Mouse (Mus musculus): ENCODE measurements at regions not wholly inside any gene's neighbourhood (a gene's known extent, or its start where the extent isn't known, plus 50 kb on each side); places are given as distances from the start of the nearest gene placed in this dataset.
A peak's percentile ranks its signal among the peaks of the same experiment; 100 is the strongest.

DNA sequence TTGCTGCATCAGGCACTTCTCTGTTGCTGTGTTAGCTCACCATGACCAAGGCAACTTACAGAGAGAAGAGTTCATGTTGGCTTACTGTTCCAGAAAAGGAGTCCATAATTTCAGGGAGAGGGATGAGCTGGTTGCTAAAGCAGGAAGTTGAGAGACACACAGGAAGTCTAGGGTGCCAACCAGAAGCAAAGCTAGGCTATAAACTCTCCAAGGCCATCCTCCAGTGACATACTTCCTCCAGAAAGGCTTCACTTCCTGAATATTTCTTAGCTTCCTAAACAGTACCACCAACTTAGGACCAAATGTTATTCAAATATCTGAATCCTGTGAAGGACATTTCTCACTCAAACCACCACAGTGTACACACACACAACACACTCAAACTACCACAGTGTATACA is 2010.6 kb downstream of the A830018L16Rik start:
- no peak for DNase-seq

DNA sequence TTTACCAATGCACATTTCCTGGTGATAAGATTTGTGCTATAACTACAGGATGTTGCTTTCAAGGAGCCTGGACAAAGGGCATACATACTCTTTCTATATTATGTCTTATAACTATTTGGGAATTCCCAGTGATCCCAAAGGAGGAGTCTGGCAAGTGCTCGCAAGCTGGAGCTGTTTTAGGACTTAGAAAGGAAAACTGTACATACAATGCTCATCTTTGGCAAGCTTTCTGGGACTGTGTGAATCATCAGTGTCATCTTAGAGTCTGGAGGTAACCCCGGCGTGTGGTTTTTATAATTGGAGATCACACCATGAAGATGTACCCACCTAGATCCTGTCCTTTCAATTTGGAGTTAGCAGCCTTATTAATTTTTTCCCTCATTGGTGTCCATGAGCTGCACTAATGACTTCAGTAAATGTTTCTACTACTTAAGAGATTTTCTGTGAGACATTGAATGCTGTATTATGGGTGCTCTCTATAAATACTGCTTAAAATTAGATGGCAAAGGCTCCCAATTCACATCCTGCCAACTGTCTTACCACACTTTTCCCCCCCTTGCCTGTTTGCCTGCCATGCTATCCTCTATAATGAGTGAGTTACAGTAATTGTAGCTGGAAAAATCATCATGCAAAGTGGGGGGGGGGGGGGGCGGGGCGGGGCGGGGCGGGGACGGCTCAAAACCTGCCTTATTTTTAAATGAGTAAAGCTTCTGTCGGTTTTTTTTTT is 2011.9 kb downstream of the A830018L16Rik start:
- no peak for DNase-seq

GRCm38 (mm10) chr1:13426328-13427067 is 2012.6 kb downstream of the A830018L16Rik start:
- peak; percentile 81 for DNase-seq

GRCm38 (mm10) chr1:13427068-13427434 is 2013.1 kb downstream of the A830018L16Rik start:
- no peak for DNase-seq

GRCm38 (mm10) chr1:13427501-13428207 is 2013.7 kb downstream of the A830018L16Rik start:
- DNase-seq: peak; percentile 6

GRCm38 (mm10) chr1:13437747-13438394 is 2024.0 kb downstream of the A830018L16Rik start:
- no peak for DNase-seq

- DNase-seq: no peak
Measured at GRCm38 (mm10) chr1:13442366-13442765, 2028.5 kb downstream of the A830018L16Rik start.

- no peak for DNase-seq
Measured at GRCm38 (mm10) chr1:13454534-13454933, 2040.6 kb downstream of the A830018L16Rik start.

- no peak for DNase-seq
Measured at GRCm38 (mm10) chr1:13455572-13455971, 2041.7 kb downstream of the A830018L16Rik start.

- no peak for DNase-seq
Measured at GRCm38 (mm10) chr1:13464311-13464710, 2050.4 kb downstream of the A830018L16Rik start.

- DNase-seq: no peak
Measured at GRCm38 (mm10) chr1:13467174-13467573, 2053.3 kb downstream of the A830018L16Rik start.

DNA sequence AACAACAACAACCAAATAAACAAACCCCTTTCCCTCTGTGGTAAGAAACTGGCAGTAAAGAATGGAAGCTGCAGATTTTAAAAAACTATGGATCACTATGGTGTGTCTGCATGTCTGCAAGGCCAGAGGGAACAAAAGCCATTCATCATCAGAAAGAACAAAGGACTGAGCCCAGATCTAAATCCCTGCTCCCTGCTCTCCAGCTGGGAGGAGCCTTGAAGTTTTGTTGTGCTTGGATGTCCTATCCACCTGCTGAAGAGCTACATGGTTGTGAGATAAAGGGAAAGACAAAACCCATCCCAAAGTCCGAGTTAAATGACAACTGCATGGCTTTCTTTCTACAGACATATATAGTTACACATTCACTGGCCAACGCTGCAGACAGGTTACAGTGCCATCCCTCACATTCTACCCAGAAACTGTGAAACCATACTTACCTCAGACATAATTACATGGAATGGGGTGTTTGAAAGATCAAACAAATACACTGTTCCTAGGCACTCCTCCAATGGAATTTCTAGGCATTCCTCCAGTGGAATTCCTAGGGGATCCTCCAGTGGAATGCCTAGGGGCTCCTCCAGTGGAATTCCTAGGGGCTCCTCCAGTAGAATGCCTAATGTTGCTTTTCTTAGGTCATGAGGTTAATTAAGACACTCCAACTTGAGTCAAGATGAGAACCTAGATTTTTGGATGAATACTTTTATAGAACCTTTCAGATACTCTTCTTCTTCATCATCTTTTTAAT is 2054.2 kb downstream of the A830018L16Rik start:
- DNase-seq: peak; percentile 5

GRCm38 (mm10) chr1:13494727-13495404 is 2081.0 kb downstream of the A830018L16Rik start:
- DNase-seq: no peak

DNA sequence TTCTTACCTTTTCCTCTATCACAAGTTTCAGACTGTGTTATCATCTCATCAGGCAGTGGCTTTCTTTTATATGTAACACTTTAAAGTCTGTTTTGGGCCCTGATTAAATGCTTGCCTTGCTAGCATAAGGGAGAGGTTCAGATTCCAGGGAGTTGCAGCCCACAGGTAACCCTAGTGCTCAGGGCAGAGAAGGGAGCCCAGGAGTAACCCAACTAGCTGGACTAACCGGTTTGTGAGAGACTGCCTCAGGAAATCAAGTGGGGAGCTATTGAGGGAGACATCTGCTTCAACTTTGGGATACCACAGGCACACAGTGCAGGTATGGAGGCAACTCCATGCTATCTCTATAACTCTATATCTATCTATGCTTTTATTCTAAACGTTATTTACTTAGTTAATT is 2082.5 kb downstream of the A830018L16Rik start:
- DNase-seq: peak; percentile 8

GRCm38 (mm10) chr1:13500456-13500855 is 2086.6 kb downstream of the A830018L16Rik start:
- DNase-seq: peak; percentile 71

- DNase-seq: no peak
Measured at GRCm38 (mm10) chr1:13501938-13502337, 2088.0 kb downstream of the A830018L16Rik start.

GRCm38 (mm10) chr1:13513761-13514160 is 2099.9 kb downstream of the A830018L16Rik start:
- no peak for DNase-seq
